Mouse (Mus musculus) C2C12 (cell line): ENCODE results near the gene Gapdh. TPM values are rescaled to one million over a fixed set of nuclear protein-coding genes. Genes with fewer than 3 reads are reported as not detected.

Experiments
- H3K27me3 ChIP-seq: one replicate; pipeline ENCODE4 v1.6.1; 2011; ENCODE audit not compliant: control insufficient read depth, insufficient read depth, insufficient read length
- H3K36me3 ChIP-seq: one replicate; pipeline ENCODE4 v1.6.1; 2011; ENCODE audit not compliant: control insufficient read depth, insufficient read depth
- H3K4me3 ChIP-seq: one replicate; pipeline ENCODE4 v1.5.1; 2011; ENCODE audit warnings: mild to moderate bottlenecking, control low read depth; ENCODE audit not compliant: poor library complexity, insufficient read depth, severe bottlenecking
- H3K79me2 ChIP-seq: one replicate; pipeline ENCODE4 v1.6.1; 2011; ENCODE audit not compliant: control insufficient read depth, insufficient read depth
- H3K79me3 ChIP-seq: one replicate; pipeline ENCODE4 v1.6.1; 2011; ENCODE audit warnings: low read depth, control low read depth
- H3ac ChIP-seq: one replicate; pipeline ENCODE3; 2011; ENCODE audit warnings: low read depth; ENCODE audit not compliant: control insufficient read depth, insufficient read length
- CEBPB ChIP-seq: IDR thresholded peaks from one replicate; pipeline ENCODE4 v1.6.1; 2011; ENCODE audit warnings: low read depth, mild to moderate bottlenecking, control low read depth, moderate library complexity
- CTCF ChIP-seq: IDR thresholded peaks from one replicate; pipeline ENCODE4 v1.5.1; 2011; ENCODE audit not compliant: control insufficient read depth, insufficient read depth, insufficient read length
- FOSL1 ChIP-seq: IDR thresholded peaks from one replicate; pipeline ENCODE4 v1.8.0; 2011; ENCODE audit warnings: mild to moderate bottlenecking, low read length; ENCODE audit not compliant: poor library complexity, insufficient read depth, severe bottlenecking
- MAX ChIP-seq: IDR thresholded peaks from one replicate; pipeline ENCODE4 v1.6.1; 2011; ENCODE audit warnings: mild to moderate bottlenecking, control low read depth
- MYOD1 ChIP-seq: IDR thresholded peaks from one replicate; pipeline ENCODE4 v1.6.1; 2011; ENCODE audit warnings: low read depth; ENCODE audit not compliant: control insufficient read depth, insufficient read length
- MYOG ChIP-seq: IDR thresholded peaks from one replicate; pipeline ENCODE4 v1.6.1; 2011; ENCODE audit not compliant: control insufficient read depth, insufficient read length; ENCODE audit errors: extremely low read depth
- USF1 ChIP-seq: IDR thresholded peaks from one replicate; pipeline ENCODE4 v1.6.1; 2011; ENCODE audit warnings: low read depth, mild to moderate bottlenecking, control low read depth, moderate library complexity
- microRNA-seq: library from miRNA; unstranded; fragments of <30 nt; microRNA quantifications from one replicate; pipeline ENCODE4, GENCODE M21; 2019; ENCODE audit warnings: borderline microRNAs expressed
- polyA plus RNA-seq: library from polyadenylated mRNA; unstranded; fragments of >200 nt; fragmentation: generic; extraction: Trizol; gene quantifications from one replicate; pipeline ENCODE4 v1.2.1, GENCODE M21; 2012; ENCODE audit warnings: missing spikeins

Gapdh gene
- polyA plus RNA-seq, 1 experiment: 7,334 TPM

- Histone ChIP-seq H3K36me3 (peaks cover 100% of the 10 kb centered on the region), H3K4me3 (no peak overlapping the region), H3K79me2 (no peaks in the 10 kb centered on the region), H3K27me3 (no peaks in the 10 kb centered on the region), H3K79me3 (no peaks in the 10 kb centered on the region), H3ac (no peak overlapping the region)
- TF ChIP-seq MAX (no peak), CTCF (no peak), CEBPB (no peak), FOSL1 (no peak), MYOG (no peak), USF1 (no peak), MYOD1 (no peak)
Observed at GRCm38 (mm10) chr6:125119387-125119786, 46.9 kb downstream of the Gapdh start.

GRCm38 (mm10) chr6:125112553-125112952 is 53.7 kb downstream of the Gapdh start:
- H3K4me3 ChIP-seq: no peak overlapping the region
- no peak overlapping the region for H3ac ChIP-seq
- peaks cover 1% of the 10 kb centered on the region for H3K79me3 ChIP-seq
- no peaks in the 10 kb centered on the region for H3K27me3 ChIP-seq
- H3K36me3 ChIP-seq: peaks cover 100% of the 10 kb centered on the region
- no peak for TF ChIP-seq CTCF
- no peak for TF ChIP-seq CEBPB
- TF ChIP-seq MAX: no peak
- TF ChIP-seq MYOD1: no peak
- no peak for TF ChIP-seq MYOG
- no peak for TF ChIP-seq FOSL1
- no peak for TF ChIP-seq USF1
- H3K79me2 ChIP-seq: no peaks in the 10 kb centered on the region

Small RNA genes lying within 50 kb of the gene (microRNA-seq; reads per million reads assigned to microRNA genes)
- gene Mir3098: 1.4 reads per million, percentile 32 among the genes with 10 or more reads in this experiment

Other genes with a start within 250 kb of the Gapdh start
- 1,903 TPM for gene Ptms, start 246.4 kb downstream of the Gapdh start, polyA plus RNA-seq
- 547 TPM for gene Mlf2, start 235.1 kb downstream of the Gapdh start, polyA plus RNA-seq
- 165 TPM for gene Cops7a, start 200.9 kb downstream of the Gapdh start, polyA plus RNA-seq
- gene Pianp, start 169.8 kb downstream of the Gapdh start, polyA plus RNA-seq: 1.1 TPM
- 27.8 TPM for gene Zfp384, start 157.3 kb downstream of the Gapdh start, polyA plus RNA-seq
- 23.6 TPM for gene Ing4, start 126.7 kb downstream of the Gapdh start, polyA plus RNA-seq
- gene Acrbp, start 116.8 kb downstream of the Gapdh start, polyA plus RNA-seq: 0.91 TPM
- not detected for gene Lpar5, start 98.5 kb downstream of the Gapdh start, polyA plus RNA-seq
- gene Chd4, start 70.5 kb downstream of the Gapdh start, polyA plus RNA-seq: 99.7 TPM
- gene Nop2, start 34.6 kb downstream of the Gapdh start, polyA plus RNA-seq: 132 TPM
- 18.4 TPM for gene Iffo1, start 21.2 kb downstream of the Gapdh start, polyA plus RNA-seq
- gene Ncapd2, start 25.2 kb upstream of the Gapdh start, polyA plus RNA-seq: 78.7 TPM
- 147 TPM for gene Mrpl51, start 25.3 kb upstream of the Gapdh start, polyA plus RNA-seq
- gene Vamp1, start 49.1 kb upstream of the Gapdh start, polyA plus RNA-seq: 0.69 TPM
- 2.3 TPM for gene Tapbpl, start 65.4 kb upstream of the Gapdh start, polyA plus RNA-seq
- gene Cd27, start 70.5 kb upstream of the Gapdh start, polyA plus RNA-seq: 0.07 TPM
- 0.05 TPM for gene Tuba3a, start 119.6 kb upstream of the Gapdh start, polyA plus RNA-seq
- 83.0 TPM for gene Ltbr, start 147.4 kb upstream of the Gapdh start, polyA plus RNA-seq
- 0.16 TPM for gene Scnn1a, start 154.2 kb upstream of the Gapdh start, polyA plus RNA-seq
- gene Tnfrsf1a, start 182.9 kb upstream of the Gapdh start, polyA plus RNA-seq: 65.4 TPM
- 0.09 TPM for gene Plekhg6, start 214.3 kb upstream of the Gapdh start, polyA plus RNA-seq